In the genomic region with DNA sequence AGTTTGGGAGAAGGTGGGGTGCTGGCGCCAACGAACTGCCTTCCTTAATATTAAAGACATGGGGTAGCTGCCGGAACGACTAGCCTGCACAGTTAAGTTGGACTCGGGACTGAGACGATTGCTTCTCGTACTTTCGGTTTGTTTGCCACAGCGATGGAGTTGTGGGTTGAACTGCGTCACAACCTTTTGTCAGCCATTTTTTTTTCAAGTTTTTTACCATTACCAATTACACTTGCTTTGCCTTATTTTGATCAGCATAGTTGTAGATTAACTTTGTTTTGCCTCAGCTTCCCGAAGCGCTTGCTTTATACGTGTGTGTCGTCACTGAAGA, we compare ENCODE assay signal across 8 mouse cellular contexts. TPM values are rescaled to one million over a fixed set of nuclear protein-coding genes. Genes with fewer than 3 reads are reported as not detected.
DNase-seq lines count a peak whose midpoint lies in the region; ATAC-seq and TF ChIP-seq lines count a peak whose summit lies in the region.

No protein-coding gene starts in this region.

- peak overlapping the region; percentile 63 for H3K4me3 ChIP-seq in lung, embryonic 14.5 days (ENCODE audit: low read depth, low read length)
- peak overlapping the region; percentile 49 for H3K4me3 ChIP-seq in embryonic facial prominence, embryonic 14.5 days (ENCODE audit: low read depth, low read length)
- H3K4me3 ChIP-seq in limb, embryonic 11.5 days (ENCODE audit: low read depth, low read length), result peak overlapping the region; percentile 48

- H3K4me2 ChIP-seq in lung, embryonic 14.5 days, result peak overlapping the region; percentile 90
- H3K4me2 ChIP-seq in embryonic facial prominence, embryonic 14.5 days (ENCODE audit: low read depth, low read length), result peak overlapping the region; percentile 63
- H3K4me2 ChIP-seq in limb, embryonic 11.5 days (ENCODE audit: low read depth, severe bottlenecking), result peak overlapping the region; percentile 70

- H3K9ac ChIP-seq in lung, embryonic 14.5 days, result peak overlapping the region; percentile 94
- peak overlapping the region; percentile 75 for H3K9ac ChIP-seq in embryonic facial prominence, embryonic 14.5 days (ENCODE audit: low read depth, low read length)
- peak overlapping the region; percentile 77 for H3K9ac ChIP-seq in limb, embryonic 11.5 days (ENCODE audit: low read length)

- H3K9me3 ChIP-seq in lung, embryonic 14.5 days (ENCODE audit: low read depth, low read length), result no peaks in the 10 kb centered on the region
- no peaks in the 10 kb centered on the region for H3K9me3 ChIP-seq in embryonic facial prominence, embryonic 14.5 days (ENCODE audit: control insufficient read depth, low read length)
- no peaks in the 10 kb centered on the region for H3K9me3 ChIP-seq in limb, embryonic 11.5 days (ENCODE audit: control insufficient read depth, low read length)

- DNase-seq in lung, embryonic 14.5 days, result no peak
- DNase-seq in lung, adult 18-20 months, result no peak
- DNase-seq in embryonic facial prominence, embryonic 14.5 days (ENCODE audit: low spot score), result no peak
- DNase-seq in limb, embryonic 11.5 days (ENCODE audit: low spot score), result no peak
- DNase-seq in urinary bladder, postnatal 10 days (ENCODE audit: low spot score), result no peak
- DNase-seq in frontal cortex, adult 2 months (ENCODE audit: extremely low spot score in 1 of 2, low spot score in 1 of 2), result no peak
- no peak for DNase-seq in kidney, postnatal 36 days

- no peak for TF ChIP-seq CTCF in lung, embryonic 14.5 days (IDR thresholded peaks at IDR 0.05; ENCODE audit: low read depth)

- no peaks in the 10 kb centered on the region for H3K27me3 ChIP-seq in lung, embryonic 14.5 days (ENCODE audit: insufficient read depth, low read length)
- H3K27me3 ChIP-seq in embryonic facial prominence, embryonic 14.5 days (replicated peaks; ENCODE audit: control insufficient read depth, insufficient read depth, low read length), result no peaks in the 10 kb centered on the region
- no peaks in the 10 kb centered on the region for H3K27me3 ChIP-seq in limb, embryonic 11.5 days (ENCODE audit: control insufficient read depth, insufficient read depth, low read length)

- peak overlapping the region; percentile 100 for H3K27ac ChIP-seq in lung, embryonic 14.5 days (ENCODE audit: low read depth)
- peak overlapping the region; percentile 95 for H3K27ac ChIP-seq in embryonic facial prominence, embryonic 14.5 days (replicated peaks; ENCODE audit: low read depth, low read length)
- H3K27ac ChIP-seq in limb, embryonic 11.5 days (replicated peaks; ENCODE audit: low read depth, low read length), result peak overlapping the region; percentile 99

- no peak for ATAC-seq in lung, embryonic 14.5 days (ENCODE audit: insufficient read depth)
- peak; percentile 23; the same call in 1 of the 2 replicates for ATAC-seq in embryonic facial prominence, embryonic 14.5 days (ENCODE audit: low read depth)
- ATAC-seq in limb, embryonic 11.5 days (ENCODE audit: insufficient number of reproducible peaks, low FRiP score, low TSS enrichment, low read depth), result no peak
- peak; percentile 57 for ATAC-seq in neutrophil, adult 5-6 weeks (ENCODE audit: extremely low read depth, insufficient number of reproducible peaks, low FRiP score, poor library complexity, severe bottlenecking)

- H3K36me3 ChIP-seq in lung, embryonic 14.5 days (ENCODE audit: insufficient read depth), result no peaks in the 10 kb centered on the region
- H3K36me3 ChIP-seq in embryonic facial prominence, embryonic 14.5 days (ENCODE audit: control insufficient read depth, insufficient read depth, low read length), result no peaks in the 10 kb centered on the region
- no peaks in the 10 kb centered on the region for H3K36me3 ChIP-seq in limb, embryonic 11.5 days (ENCODE audit: control insufficient read depth, insufficient read depth, low read length)

- 0% methylated on average over 14 of the region's 14 CpGs for WGBS in lung, embryonic 14.5 days
- under 1% methylated on average over 14 of the region's 14 CpGs for WGBS in embryonic facial prominence, embryonic 14.5 days
- WGBS in limb, embryonic 11.5 days, result under 1% methylated on average over 14 of the region's 14 CpGs

- 0 out of 2 replicates have a peak, but pooled peaks cover 5% of the 10 kb centered on the region for H3K4me1 ChIP-seq in lung, embryonic 14.5 days (ENCODE audit: insufficient read depth)
- H3K4me1 ChIP-seq in embryonic facial prominence, embryonic 14.5 days (ENCODE audit: control insufficient read depth, insufficient read depth, low read length), result peaks cover 18% of the 10 kb centered on the region; the same call in 1 of the 2 replicates
- no peaks in the 10 kb centered on the region for H3K4me1 ChIP-seq in limb, embryonic 11.5 days (ENCODE audit: control insufficient read depth, insufficient read depth, low read length)

RNA-seq across cellular contexts. Expression of a gene that starts 1.3 kb away (rescaled TPM):
- polyA plus RNA-seq in lung, embryonic 14.5 days (2014; fragmentation: Nextera tagmentation; extraction: Ambion mirVana), result 30.5 and 32.3 TPM in 2 replicates
- polyA plus RNA-seq in embryonic facial prominence, embryonic 14.5 days (2014; fragmentation: Nextera tagmentation; extraction: Ambion mirVana), result 36.1 and 37.8 TPM in 2 replicates
- 15.4 and 16.6 TPM in 2 replicates for polyA plus RNA-seq in limb, embryonic 11.5 days (2014; fragmentation: Nextera tagmentation; extraction: Ambion mirVana)
- 712 and 764 TPM in 2 replicates for total RNA-seq in neutrophil, adult 5-6 weeks (2017)
- 40.7 and 52.1 TPM in 2 replicates for polyA plus RNA-seq in frontal cortex, adult 2 months (2012; rRNA removed)

RNA-seq across cellular contexts. Expression of a gene that starts 5.5 kb away (rescaled TPM):
- polyA plus RNA-seq in lung, embryonic 14.5 days (2014; fragmentation: Nextera tagmentation; extraction: Ambion mirVana), result 11.3 and 16.9 TPM in 2 replicates
- polyA plus RNA-seq in embryonic facial prominence, embryonic 14.5 days (2014; fragmentation: Nextera tagmentation; extraction: Ambion mirVana), result 5.1 and 7.5 TPM in 2 replicates
- 13.3 and 14.0 TPM in 2 replicates for polyA plus RNA-seq in limb, embryonic 11.5 days (2014; fragmentation: Nextera tagmentation; extraction: Ambion mirVana)
- total RNA-seq in neutrophil, adult 5-6 weeks (2017), result 4.8 TPM in 1 of 2 replicates, not detected in the other
- polyA plus RNA-seq in frontal cortex, adult 2 months (2012; rRNA removed), result 0.24 and 0.46 TPM in 2 replicates

RNA-seq across cellular contexts. Expression of a gene that starts 6.6 kb away (rescaled TPM):
- polyA plus RNA-seq in lung, embryonic 14.5 days (2014; fragmentation: Nextera tagmentation; extraction: Ambion mirVana), result 1.6 and 4.0 TPM in 2 replicates
- polyA plus RNA-seq in embryonic facial prominence, embryonic 14.5 days (2014; fragmentation: Nextera tagmentation; extraction: Ambion mirVana), result 1.2 and 2.1 TPM in 2 replicates
- 1.7 and 3.4 TPM in 2 replicates for polyA plus RNA-seq in limb, embryonic 11.5 days (2014; fragmentation: Nextera tagmentation; extraction: Ambion mirVana)
- total RNA-seq in neutrophil, adult 5-6 weeks (2017), result 77.7 and 104 TPM in 2 replicates
- polyA plus RNA-seq in frontal cortex, adult 2 months (2012; rRNA removed), result 0.74 and 1.3 TPM in 2 replicates

RNA-seq across cellular contexts. Expression of a gene that starts 11.0 kb away (rescaled TPM):
- 70.8 and 71.5 TPM in 2 replicates for polyA plus RNA-seq in lung, embryonic 14.5 days (2014; fragmentation: Nextera tagmentation; extraction: Ambion mirVana)
- 30.2 and 32.6 TPM in 2 replicates for polyA plus RNA-seq in embryonic facial prominence, embryonic 14.5 days (2014; fragmentation: Nextera tagmentation; extraction: Ambion mirVana)
- 63.8 and 65.5 TPM in 2 replicates for polyA plus RNA-seq in limb, embryonic 11.5 days (2014; fragmentation: Nextera tagmentation; extraction: Ambion mirVana)
- total RNA-seq in neutrophil, adult 5-6 weeks (2017), result 24.9 and 28.2 TPM in 2 replicates
- polyA plus RNA-seq in frontal cortex, adult 2 months (2012; rRNA removed), result 0.82 and 2.8 TPM in 2 replicates

RNA-seq across cellular contexts. Expression of a gene that starts 12.2 kb away (rescaled TPM):
- polyA plus RNA-seq in lung, embryonic 14.5 days (2014; fragmentation: Nextera tagmentation; extraction: Ambion mirVana), result 18.4 and 18.7 TPM in 2 replicates
- polyA plus RNA-seq in embryonic facial prominence, embryonic 14.5 days (2014; fragmentation: Nextera tagmentation; extraction: Ambion mirVana), result 6.6 and 11.5 TPM in 2 replicates
- polyA plus RNA-seq in limb, embryonic 11.5 days (2014; fragmentation: Nextera tagmentation; extraction: Ambion mirVana), result 7.5 and 12.0 TPM in 2 replicates
- total RNA-seq in neutrophil, adult 5-6 weeks (2017), result 1.2 TPM in 1 of 2 replicates, not detected in the other
- 0.76 and 1.1 TPM in 2 replicates for polyA plus RNA-seq in frontal cortex, adult 2 months (2012; rRNA removed)

Comparison
In these comparisons a context has a peak if more than half of its experiments do, and no peak if none do; other contexts are left out.
1. ATAC-seq: peak in embryonic facial prominence, embryonic 14.5 days (single experiment) and neutrophil, adult 5-6 weeks (single experiment); none in lung, embryonic 14.5 days (single experiment) and limb, embryonic 11.5 days (single experiment).
2. Peak in every context shown above with its lines, with median percentiles within 50 percentile points of each other: H3K27ac ChIP-seq, H3K4me2 ChIP-seq, H3K4me3 ChIP-seq and H3K9ac ChIP-seq.